Mouse (Mus musculus) embryonic facial prominence, embryonic 11.5 days (tissue): ENCODE data around the gene Stard13. TPM values are rescaled to one million over a fixed set of nuclear protein-coding genes. Genes with fewer than 3 reads are reported as not detected.
A peak's percentile ranks its signal among the peaks of the same experiment; 100 is the strongest.

Source experiments
- ATAC-seq: fragments of 200-750 bp; cut with Nextera tagmentation; replicated peaks from 2 replicates; pipeline ENCODE4 v1.8.0; 2017; ENCODE audit warnings: low read depth; ENCODE audit not compliant: insufficient number of reproducible peaks, low FRiP score, low TSS enrichment
- DNase-seq: peaks from one replicate; pipeline ENCODE4 v3.0.0-alpha.2; 2015; ENCODE audit warnings: low spot score
- H3K27ac ChIP-seq: fragments of 300-500 bp; sonication (generic); replicated peaks from 2 replicates; pipeline ENCODE4 v1.5.1; 2014; ENCODE audit warnings: mild to moderate bottlenecking, low read depth, low read length, control low read depth
- H3K27me3 ChIP-seq: fragments of 300-500 bp; sonication (generic); 2 replicates; pipeline ENCODE4 v1.6.1; 2014; ENCODE audit warnings: mild to moderate bottlenecking, low read length, moderate library complexity, mixed read lengths; ENCODE audit not compliant: control insufficient read depth, insufficient read depth
- H3K36me3 ChIP-seq: fragments of 300-500 bp; sonication (generic); replicated peaks from 2 replicates; pipeline ENCODE4 v1.6.1; 2014; ENCODE audit warnings: low read depth, mild to moderate bottlenecking, low read length, moderate library complexity, mixed read lengths; ENCODE audit not compliant: control insufficient read depth, insufficient read depth
- H3K4me1 ChIP-seq: fragments of 300-500 bp; sonication (generic); 2 replicates; pipeline ENCODE4 v1.6.1; 2014; ENCODE audit warnings: low read length, mixed read lengths; ENCODE audit not compliant: control insufficient read depth, insufficient read depth
- H3K4me2 ChIP-seq: fragments of 300-500 bp; sonication (generic); 2 replicates; pipeline ENCODE4 v1.6.1; 2014; ENCODE audit warnings: low read depth, mild to moderate bottlenecking, control low read depth, low read length, moderate library complexity
- H3K4me3 ChIP-seq: fragments of 300-500 bp; sonication (generic); 2 replicates; pipeline ENCODE4 v1.5.1; 2014; ENCODE audit warnings: low read depth, low read length, control low read depth
- H3K9ac ChIP-seq: fragments of 300-500 bp; sonication (generic); replicated peaks from 2 replicates; pipeline ENCODE4 v1.6.1; 2014; ENCODE audit warnings: mild to moderate bottlenecking, control low read depth, low read length
- H3K9me3 ChIP-seq: fragments of 300-500 bp; sonication (generic); replicated peaks from 2 replicates; pipeline ENCODE4 v1.6.1; 2016; ENCODE audit warnings: mild to moderate bottlenecking, low read length, inconsistent platforms, mixed read lengths; ENCODE audit not compliant: control insufficient read depth
- WGBS: fragments of 180-500 bp; shearing (Covaris S2); extraction: QIAGEN DNeasy Blood & Tissue Kit; methylation state at CpG from one replicate; pipeline ENCODE4 v1.1.7; 2014; 5-methylcytosine and 5-hydroxymethylcytosine counted together
- polyA plus RNA-seq: library from polyadenylated mRNA; unstranded; fragments of >200 nt; fragmentation: Nextera tagmentation; extraction: Ambion mirVana; gene quantifications from 2 replicates; pipeline ENCODE4 v1.2.1, GENCODE M21; 2014

Stard13 gene
- polyA plus RNA-seq, 1 experiment from 2014 or later, result 3.4 TPM

GRCm38 (mm10) chr5:151004216-151004755 is 229.3 kb downstream of the Stard13 start:
- Histone ChIP-seq H3K4me1 (no peaks in the 10 kb centered on the region), H3K36me3 (no peaks in the 10 kb centered on the region), H3K27ac (no peak overlapping the region), H3K4me3 (no peak overlapping the region), H3K4me2 (no peak overlapping the region), H3K27me3 (no peaks in the 10 kb centered on the region), H3K9ac (no peak overlapping the region), H3K9me3 (no peaks in the 10 kb centered on the region)
- 61% methylated on average over 1 of the region's 1 CpGs for WGBS
- ATAC-seq, result no peak
- DNase-seq, result no peak

DNA sequence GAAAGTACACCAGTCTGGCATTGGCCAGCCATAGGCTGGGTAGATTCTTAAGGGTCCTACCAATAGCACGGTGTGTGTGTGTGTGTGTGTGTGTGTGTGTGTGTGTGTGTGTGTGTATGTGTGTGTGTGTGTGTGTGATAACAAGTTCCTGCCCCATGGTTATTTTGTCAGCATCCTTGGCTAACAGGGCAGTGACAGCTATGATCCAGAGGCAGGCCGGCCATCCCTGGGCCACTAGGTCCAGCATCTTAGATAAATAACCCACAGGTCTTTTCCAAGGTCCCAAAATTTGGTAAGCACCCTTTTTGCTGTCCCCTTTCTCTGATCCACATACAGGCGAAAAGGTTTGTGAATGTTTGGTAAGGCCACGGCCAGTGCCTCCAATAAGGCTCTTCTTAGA is 231.6 kb downstream of the Stard13 start:
- DNase-seq (no peak), ATAC-seq (no peak)
- H3K9me3 ChIP-seq, result no peaks in the 10 kb centered on the region
- no peaks in the 10 kb centered on the region for H3K36me3 ChIP-seq
- H3K27me3 ChIP-seq, result no peaks in the 10 kb centered on the region
- H3K27ac ChIP-seq, result no peak overlapping the region
- H3K4me1 ChIP-seq, result no peaks in the 10 kb centered on the region
- no peak overlapping the region for H3K4me2 ChIP-seq
- WGBS, result 93% methylated on average over 4 of the region's 4 CpGs
- H3K4me3 ChIP-seq, result no peak overlapping the region
- H3K9ac ChIP-seq, result no peak overlapping the region

DNA sequence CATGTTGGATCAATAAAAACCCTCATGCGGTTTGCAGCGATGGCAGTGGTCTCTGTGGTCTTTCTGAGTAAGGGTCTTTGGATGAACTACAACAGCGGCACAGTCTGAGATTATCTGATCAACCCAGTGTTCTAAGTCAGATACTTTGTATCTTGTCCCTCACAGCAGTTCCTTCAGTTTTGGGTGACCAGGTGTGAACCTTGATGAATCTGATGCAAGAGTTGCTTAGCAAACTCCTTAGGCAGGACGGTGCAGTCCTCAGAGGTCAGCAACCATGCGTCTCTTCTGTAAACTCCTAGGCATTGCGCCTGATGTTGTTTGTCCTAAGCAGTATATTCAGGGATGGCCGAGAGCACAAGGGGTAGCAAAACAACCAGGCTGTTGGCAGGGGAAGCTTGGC is 232.5 kb downstream of the Stard13 start:
- Histone ChIP-seq H3K9me3 (no peaks in the 10 kb centered on the region), H3K27ac (no peak overlapping the region), H3K4me1 (no peaks in the 10 kb centered on the region), H3K4me2 (no peak overlapping the region), H3K9ac (no peak overlapping the region), H3K27me3 (no peaks in the 10 kb centered on the region), H3K4me3 (no peak overlapping the region), H3K36me3 (no peaks in the 10 kb centered on the region)
- 92% methylated on average over 7 of the region's 7 CpGs for WGBS
- ATAC-seq, result no peak
- no peak for DNase-seq

GRCm38 (mm10) chr5:150996586-150996985 is 237.1 kb downstream of the Stard13 start:
- H3K4me1 ChIP-seq, result no peaks in the 10 kb centered on the region
- H3K4me3 ChIP-seq, result no peak overlapping the region
- 86% methylated on average over 2 of the region's 2 CpGs for WGBS
- H3K4me2 ChIP-seq, result no peak overlapping the region
- ATAC-seq (0 out of 2 replicates have a peak, but pooled peaks have one; percentile 48), DNase-seq (no peak)
- no peaks in the 10 kb centered on the region for H3K36me3 ChIP-seq
- no peaks in the 10 kb centered on the region for H3K27me3 ChIP-seq
- H3K27ac ChIP-seq, result no peak overlapping the region
- no peaks in the 10 kb centered on the region for H3K9me3 ChIP-seq
- no peak overlapping the region for H3K9ac ChIP-seq

DNA sequence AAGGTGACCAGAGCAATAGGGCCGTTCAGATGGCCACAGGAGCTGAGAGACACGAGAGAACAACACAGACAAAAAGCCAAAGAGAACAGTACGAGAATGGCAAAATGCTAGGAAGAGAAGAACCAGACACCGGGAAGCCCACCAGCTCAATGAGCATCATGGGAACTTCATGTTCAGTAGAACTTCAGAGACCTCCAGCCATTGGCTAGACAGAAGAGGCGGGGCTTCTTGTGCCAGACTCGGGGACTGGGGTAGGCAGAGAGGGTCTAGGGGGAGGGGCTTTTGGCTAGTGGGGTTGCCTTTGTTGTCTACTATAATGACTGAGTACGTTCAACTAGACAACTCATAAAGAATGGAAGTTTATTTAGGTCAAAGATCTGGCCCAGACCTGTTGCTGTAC is 239.5 kb downstream of the Stard13 start:
- WGBS, result 93% methylated on average over 7 of the region's 7 CpGs
- Histone ChIP-seq H3K27ac (no peak overlapping the region), H3K9ac (no peak overlapping the region), H3K9me3 (no peaks in the 10 kb centered on the region), H3K27me3 (no peaks in the 10 kb centered on the region), H3K4me1 (no peaks in the 10 kb centered on the region), H3K4me3 (no peak overlapping the region), H3K36me3 (no peaks in the 10 kb centered on the region), H3K4me2 (no peak overlapping the region)
- no peak for ATAC-seq
- no peak for DNase-seq

Other genes with a start within 250 kb of the Stard13 start
- not detected in 2 replicates for gene Gm42906, start 194.3 kb upstream of the Stard13 start, polyA plus RNA-seq